Mouse (Mus musculus) MEL (cell line): ENCODE measurements around the gene Col6a1. TPM values are rescaled to one million over a fixed set of nuclear protein-coding genes. Genes with fewer than 3 reads are reported as not detected.

Experiments used
- DNase-seq: peaks from one replicate; pipeline ENCODE4 v3.0.0; 2011; ENCODE audit warnings: low read depth, low spot score
- H3K27ac ChIP-seq: 2 replicates; pipeline ENCODE4 v1.5.1; 2012; ENCODE audit warnings: low read depth, mild to moderate bottlenecking, control low read depth, low read length, moderate library complexity; ENCODE audit not compliant: control insufficient read depth
- H3K27me3 ChIP-seq, 2 experiments: fragments of 150-350 bp in 1 of 2; sonication (generic) in 1 of 2; 2 replicates each; pipeline ENCODE4 v1.6.1; 2012; ENCODE audit warnings: low read length in 2 of 2, mild to moderate bottlenecking in 2 of 2, improper control_type of control experiment in 1 of 2, moderate library complexity in 1 of 2; ENCODE audit not compliant: insufficient read depth in 2 of 2, control insufficient read depth in 1 of 2
- H3K36me3 ChIP-seq, 2 experiments: 2 replicates each; pipeline ENCODE4 v1.6.1; 2012 to 2014; ENCODE audit warnings: low read length in 2 of 2, improper control_type of control experiment in 1 of 2, inconsistent platforms in 1 of 2, mild to moderate bottlenecking in 1 of 2; ENCODE audit not compliant: insufficient read depth in 2 of 2, control insufficient read depth in 1 of 2
- H3K4me1 ChIP-seq, 2 experiments: fragments of 150-350 bp in 1 of 2; sonication (generic) in 1 of 2; 2 replicates each; pipeline ENCODE4 v1.6.1; 2012; ENCODE audit warnings: low read length in 2 of 2, improper control_type of control experiment in 1 of 2, mild to moderate bottlenecking in 1 of 2; ENCODE audit not compliant: insufficient read depth in 2 of 2, control insufficient read depth in 1 of 2
- H3K4me3 ChIP-seq, 2 experiments: fragments of 150-350 bp in 1 of 2; sonication (generic) in 1 of 2; 2 replicates each; pipeline ENCODE4 v1.5.1; 2012; ENCODE audit warnings: low read depth in 2 of 2, low read length in 2 of 2, mild to moderate bottlenecking in 2 of 2, moderate library complexity in 2 of 2, control low read depth in 1 of 2, improper control_type of control experiment in 1 of 2; ENCODE audit not compliant: control insufficient read depth in 1 of 2, insufficient read depth in 1 of 2
- H3K79me2 ChIP-seq: 2 replicates; pipeline ENCODE4 v1.6.1; 2012; ENCODE audit warnings: mild to moderate bottlenecking, low read length, moderate library complexity; ENCODE audit not compliant: control insufficient read depth, poor library complexity, insufficient read depth
- H3K9ac ChIP-seq: 2 replicates; pipeline ENCODE4 v1.6.1; 2012; ENCODE audit warnings: low read depth, mild to moderate bottlenecking, control low read depth, low read length, moderate library complexity; ENCODE audit not compliant: control insufficient read depth, poor library complexity, severe bottlenecking
- H3K9me3 ChIP-seq: fragments of 150-350 bp; sonication (generic); replicated peaks from 2 replicates; pipeline ENCODE4 v1.6.1; 2012; ENCODE audit warnings: mild to moderate bottlenecking, low read length, improper control_type of control experiment, moderate library complexity; ENCODE audit not compliant: insufficient read depth
- BHLHE40 ChIP-seq: IDR thresholded peaks from 2 replicates; pipeline ENCODE4 v1.6.1; 2012; ENCODE audit warnings: low read depth, mild to moderate bottlenecking, inconsistent platforms, low read length, improper control_type of control experiment, borderline replicate concordance
- CHD1 ChIP-seq: IDR thresholded peaks from 2 replicates; pipeline ENCODE4 v1.6.1; 2012; ENCODE audit warnings: low read depth, mild to moderate bottlenecking, inconsistent platforms, low read length, improper control_type of control experiment
- CTCF ChIP-seq, 3 experiments: IDR thresholded peaks in 2 of 3; conservative IDR thresholded peaks in 1 of 3; 2 replicates each; pipeline ENCODE4 v1.5.1; 2011 to 2012; ENCODE audit warnings: low read length in 3 of 3, low read depth in 2 of 3, mild to moderate bottlenecking in 2 of 3, improper control_type of control experiment in 1 of 3, inconsistent platforms in 1 of 3, mixed read lengths in 1 of 3, moderate library complexity in 1 of 3; ENCODE audit not compliant: control insufficient read depth in 1 of 3, insufficient read depth in 1 of 3, poor library complexity in 1 of 3, severe bottlenecking in 1 of 3
- E2F4 ChIP-seq: IDR thresholded peaks from 2 replicates; pipeline ENCODE4 v1.6.1; 2011; ENCODE audit warnings: low read depth, low read length, improper control_type of control experiment, borderline replicate concordance
- ETS1 ChIP-seq: IDR thresholded peaks from 2 replicates; pipeline ENCODE4 v1.6.1; 2012; ENCODE audit warnings: low read depth, mild to moderate bottlenecking, inconsistent platforms, low read length, improper control_type of control experiment, moderate library complexity
- GABPA ChIP-seq: IDR thresholded peaks from 2 replicates; pipeline ENCODE4 v1.6.1; 2012; ENCODE audit warnings: low read depth, mild to moderate bottlenecking, inconsistent platforms, low read length, improper control_type of control experiment, moderate library complexity
- GATA1 ChIP-seq: IDR thresholded peaks from 2 replicates; pipeline ENCODE4 v1.6.1; 2011; ENCODE audit warnings: low read depth, low read length, improper control_type of control experiment
- MAFK ChIP-seq: IDR thresholded peaks from 2 replicates; pipeline ENCODE4 v1.6.1; 2011; ENCODE audit warnings: low read depth, mild to moderate bottlenecking, low read length, improper control_type of control experiment, borderline replicate concordance
- MAX ChIP-seq: IDR thresholded peaks from 2 replicates; pipeline ENCODE4 v1.6.1; 2011; ENCODE audit warnings: low read length, improper control_type of control experiment
- MYC ChIP-seq: IDR thresholded peaks from 2 replicates; pipeline ENCODE4 v1.6.1; 2011; ENCODE audit warnings: low read depth, mild to moderate bottlenecking, low read length, improper control_type of control experiment, moderate library complexity
- NELFE ChIP-seq: IDR thresholded peaks from 2 replicates; pipeline ENCODE4 v1.6.1; 2011; ENCODE audit warnings: low read depth, low read length, improper control_type of control experiment
- NRF1 ChIP-seq: IDR thresholded peaks from 2 replicates; pipeline ENCODE4 v1.6.1; 2014; ENCODE audit warnings: low read depth, mild to moderate bottlenecking, inconsistent platforms, low read length, improper control_type of control experiment, moderate library complexity; ENCODE audit not compliant: poor library complexity, insufficient read depth, severe bottlenecking
- POLR2AphosphoS5 ChIP-seq: IDR thresholded peaks from 2 replicates; pipeline ENCODE4 v1.6.1; 2012; ENCODE audit warnings: low read depth, borderline replicate concordance, mild to moderate bottlenecking, inconsistent platforms, low read length, moderate library complexity, mixed read lengths
- RCOR1 ChIP-seq: IDR thresholded peaks from 2 replicates; pipeline ENCODE4 v1.6.1; 2012; ENCODE audit warnings: low read depth, mild to moderate bottlenecking, inconsistent platforms, low read length, improper control_type of control experiment
- SIN3A ChIP-seq: IDR thresholded peaks from 2 replicates; pipeline ENCODE4 v1.6.1; 2012; ENCODE audit warnings: low read length, improper control_type of control experiment, inconsistent platforms
- UBTF ChIP-seq: IDR thresholded peaks from 2 replicates; pipeline ENCODE4 v1.6.1; 2012; ENCODE audit warnings: low read depth, mild to moderate bottlenecking, inconsistent platforms, low read length, improper control_type of control experiment, moderate library complexity, borderline replicate concordance; ENCODE audit not compliant: insufficient read depth
- USF1 ChIP-seq: IDR thresholded peaks from 2 replicates; pipeline ENCODE4 v1.6.1; 2014; ENCODE audit warnings: low read depth, mild to moderate bottlenecking, inconsistent platforms, low read length, improper control_type of control experiment, moderate library complexity
- ZMIZ1 ChIP-seq: IDR thresholded peaks from 2 replicates; pipeline ENCODE4 v1.6.1; 2012; ENCODE audit warnings: low read depth, mild to moderate bottlenecking, inconsistent platforms, low read length, improper control_type of control experiment, moderate library complexity
- polyA plus RNA-seq, 2 experiments: library from polyadenylated mRNA; stranded (reverse) in 1 of 2; unstranded in 1 of 2; fragments of >175 nt in 1 of 2; fragments of >200 nt in 1 of 2; gene quantifications; 2 replicates each; pipeline versions ENCODE4 v1.2.1 to v1.2.4; 2012; ENCODE audit warnings: low replicate concordance in 2 of 2, low read depth in 1 of 2; ENCODE audit not compliant: insufficient read length in 2 of 2, insufficient read depth in 1 of 2, missing spikeins in 1 of 2
- total RNA-seq: library from RNA; depleted of rRNA; stranded (reverse); fragments of 300-350 nt; gene quantifications from 2 replicates; pipeline ENCODE4 v1.2.3, GENCODE M21; 2012

Gene Col6a1
- total and polyA plus RNA-seq, 3 experiments: not detected

GRCm38 (mm10) chr10:76733677-76734068 is 7.7 kb upstream of the Col6a1 start:
- TF ChIP-seq ETS1 (no peak), SIN3A (no peak)
- TF ChIP-seq, all 39 proteins: peak for 0
- H3K36me3 ChIP-seq: no peaks in the 10 kb centered on the region
- H3K4me1 ChIP-seq: 0 out of 4 replicates have a peak, but pooled peaks cover 0 to 3% of the 10 kb centered on the region in 2 experiments
- no peaks in the 10 kb centered on the region for H3K27me3 ChIP-seq
- H3K4me3 ChIP-seq: no peak overlapping the region
- no peaks in the 10 kb centered on the region for H3K79me2 ChIP-seq
- no peaks in the 10 kb centered on the region for H3K9me3 ChIP-seq
- no peak overlapping the region for H3K27ac ChIP-seq
- no peak for DNase-seq
- H3K9ac ChIP-seq: no peak overlapping the region

- Histone ChIP-seq H3K36me3 (no peaks in the 10 kb centered on the region), H3K4me3 (no peak overlapping the region), H3K27me3 (no peaks in the 10 kb centered on the region), H3K4me1 (0 out of 4 replicates have a peak, but pooled peaks cover 0 to 3% of the 10 kb centered on the region in 2 experiments), H3K79me2 (no peaks in the 10 kb centered on the region), H3K27ac (no peak overlapping the region), H3K9ac (no peak overlapping the region), H3K9me3 (no peaks in the 10 kb centered on the region)
- peak; percentile 42 for DNase-seq
- no peak for TF ChIP-seq GATA1
- peak; percentile 50 to 67 (median 55) for TF ChIP-seq CTCF (IDR thresholded peaks at IDR 0.05 in 2 of 3, conservative IDR thresholded peaks at IDR 0.05 in 1 of 3; ENCODE audit: control insufficient read depth in 1 of 3, insufficient read depth in 1 of 3, low read depth in 2 of 3, low read length in 3 of 3, poor library complexity in 1 of 3, severe bottlenecking in 1 of 3)
- TF ChIP-seq ZMIZ1: no peak
- no peak for TF ChIP-seq BHLHE40
- no peak for TF ChIP-seq POLR2AphosphoS5
- no peak for TF ChIP-seq NELFE
- TF ChIP-seq UBTF: no peak
- no peak for TF ChIP-seq MAFK
- TF ChIP-seq MAX: no peak
- TF ChIP-seq NRF1: peak; percentile 52
Measured at GRCm38 (mm10) chr10:76732881-76733676, 7.1 kb upstream of the Col6a1 start.

GRCm38 (mm10) chr10:76732391-76732790 is 6.4 kb upstream of the Col6a1 start:
- Histone ChIP-seq H3K27me3 (no peaks in the 10 kb centered on the region), H3K36me3 (no peaks in the 10 kb centered on the region), H3K9ac (no peak overlapping the region), H3K4me1 (0 out of 4 replicates have a peak, but pooled peaks cover 0 to 3% of the 10 kb centered on the region in 2 experiments), H3K4me3 (no peak overlapping the region), H3K27ac (no peak overlapping the region), H3K79me2 (no peaks in the 10 kb centered on the region)
- no peak for DNase-seq
- TF ChIP-seq E2F4: no peak
- TF ChIP-seq USF1: no peak
- no peak for TF ChIP-seq SIN3A
- no peak for TF ChIP-seq NRF1
- TF ChIP-seq GABPA: no peak
- TF ChIP-seq CHD1: no peak
- TF ChIP-seq MYC: no peak
- TF ChIP-seq RCOR1: no peak
- TF ChIP-seq, all 39 proteins: peak for 0
- H3K9me3 ChIP-seq: no peaks in the 10 kb centered on the region
